Mouse (Mus musculus): Measurements from ENCODE around the gene Layn. TPM values are rescaled to one million over a fixed set of nuclear protein-coding genes. Genes with fewer than 3 reads are reported as not detected.

The Layn gene
- total RNA-seq, 1 experiment from 2014 or later: 8.2 TPM

GRCm38 (mm10) chr9:51032785-51033529 is 43.9 kb downstream of the Layn start:
- DNase-seq: no peak

- no peak for DNase-seq
Observed at GRCm38 (mm10) chr9:51032291-51032690, 44.6 kb downstream of the Layn start.

GRCm38 (mm10) chr9:51031603-51032002 is 45.3 kb downstream of the Layn start:
- no peak for DNase-seq

GRCm38 (mm10) chr9:51030147-51030546 is 46.7 kb downstream of the Layn start:
- no peak for DNase-seq

- no peak for DNase-seq
Observed at GRCm38 (mm10) chr9:51026952-51027351, 49.9 kb downstream of the Layn start.

- no peak for DNase-seq
Observed at GRCm38 (mm10) chr9:51021123-51021795, 55.6 kb downstream of the Layn start.

GRCm38 (mm10) chr9:51020351-51020750 is 56.5 kb downstream of the Layn start:
- no peak for DNase-seq

GRCm38 (mm10) chr9:51019670-51020069 is 57.2 kb downstream of the Layn start:
- no peak for DNase-seq

- DNase-seq: peak; percentile 32
Observed at GRCm38 (mm10) chr9:51015732-51016131, 61.2 kb downstream of the Layn start.

GRCm38 (mm10) chr9:51013644-51014043 is 63.2 kb downstream of the Layn start:
- DNase-seq: no peak

GRCm38 (mm10) chr9:51009656-51009950 is 67.3 kb downstream of the Layn start:
- peak; percentile 8 for DNase-seq

GRCm38 (mm10) chr9:51008841-51009655 is 67.8 kb downstream of the Layn start, which contains the start of gene Sik2:
TSS of gene Sik2 (minus strand) at chr9:51009073.
- peak; percentile 97 for DNase-seq

- no peak for DNase-seq
Observed at GRCm38 (mm10) chr9:51008068-51008840, 68.6 kb downstream of the Layn start.

- DNase-seq: no peak
Observed at GRCm38 (mm10) chr9:51007726-51008067, 69.2 kb downstream of the Layn start.

- peak; percentile 75 for DNase-seq
Observed at GRCm38 (mm10) chr9:51006846-51007245, 70.0 kb downstream of the Layn start.

Small RNA genes lying within 50 kb of the gene (microRNA-seq; reads per million reads assigned to microRNA genes)
- gene Mir34b (23.6 to 45.2 reads per million in 2 experiments), gene Mir34c (417 to 579 reads per million in 2 experiments)

Other genes with a start within 250 kb of the Layn start
- gene Ppp2r1b, start 231.8 kb downstream of the Layn start, total RNA-seq (2021): 32.3 and 34.4 TPM in 2 replicates
- gene Sik2, start 68.0 kb downstream of the Layn start, total RNA-seq (2021): 137 and 141 TPM in 2 replicates
- gene Btg4, start 16.2 kb downstream of the Layn start, total RNA-seq (2021): not detected in 2 replicates
- not detected in 2 replicates for gene 4833427G06Rik, start 25.0 kb upstream of the Layn start, total RNA-seq (2021)
- gene Gm32742, start 88.4 kb upstream of the Layn start, total RNA-seq (2021): not detected in 2 replicates
- 1.6 and 7.5 TPM in 2 replicates for gene Pou2af1, start 136.6 kb upstream of the Layn start, total RNA-seq (2021)
- 2.9 and 5.4 TPM in 2 replicates for gene Colca2, start 201.5 kb upstream of the Layn start, total RNA-seq (2021)

Measured in adrenal gland, postnatal 14 days (tissue).